Mouse (Mus musculus): ENCODE results near the gene Casz1.

- TF ChIP-seq GATA1 (IDR thresholded peaks at IDR 0.05; ENCODE audit: borderline replicate concordance, low read length): no peak
- TF ChIP-seq FLI1 (IDR thresholded peaks at IDR 0.05; ENCODE audit: low read length): no peak
Measured at GRCm38 (mm10) chr4:148882360-148882929, 78.2 kb downstream of the Casz1 start.
